Mouse (Mus musculus): Measurements from ENCODE around the gene Ddx11.

Ddx11 gene
- long read RNA-seq, experiment 1, partial matches to known transcripts: 0 of 1 reads
- long read RNA-seq, experiment 1, other reads (novel, unspliced or antisense): 1 of 1 reads
- long read RNA-seq, experiment 2, full-length matches to known transcripts: 1 of 1 reads
- long read RNA-seq, experiment 2, partial matches to known transcripts: 0 of 1 reads
- long read RNA-seq, experiment 2, other reads (novel, unspliced or antisense): 0 of 1 reads

- intact Hi-C loops (cut with DNase I): no loop called here
These were observed at the start of gene Ddx11 for GRCm38 (mm10) chr17:66123066-66123815. Ddx11 (plus strand) TSS chr17:66123520.

- intact Hi-C loops (cut with DNase I): no loop called here
These were observed 49.3 kb upstream of the Ddx11 start for GRCm38 (mm10) chr17:66073971-66074370.

- intact Hi-C loops (cut with DNase I): no loop called here
These were observed 47.5 kb upstream of the Ddx11 start for GRCm38 (mm10) chr17:66075827-66076173.

DNA sequence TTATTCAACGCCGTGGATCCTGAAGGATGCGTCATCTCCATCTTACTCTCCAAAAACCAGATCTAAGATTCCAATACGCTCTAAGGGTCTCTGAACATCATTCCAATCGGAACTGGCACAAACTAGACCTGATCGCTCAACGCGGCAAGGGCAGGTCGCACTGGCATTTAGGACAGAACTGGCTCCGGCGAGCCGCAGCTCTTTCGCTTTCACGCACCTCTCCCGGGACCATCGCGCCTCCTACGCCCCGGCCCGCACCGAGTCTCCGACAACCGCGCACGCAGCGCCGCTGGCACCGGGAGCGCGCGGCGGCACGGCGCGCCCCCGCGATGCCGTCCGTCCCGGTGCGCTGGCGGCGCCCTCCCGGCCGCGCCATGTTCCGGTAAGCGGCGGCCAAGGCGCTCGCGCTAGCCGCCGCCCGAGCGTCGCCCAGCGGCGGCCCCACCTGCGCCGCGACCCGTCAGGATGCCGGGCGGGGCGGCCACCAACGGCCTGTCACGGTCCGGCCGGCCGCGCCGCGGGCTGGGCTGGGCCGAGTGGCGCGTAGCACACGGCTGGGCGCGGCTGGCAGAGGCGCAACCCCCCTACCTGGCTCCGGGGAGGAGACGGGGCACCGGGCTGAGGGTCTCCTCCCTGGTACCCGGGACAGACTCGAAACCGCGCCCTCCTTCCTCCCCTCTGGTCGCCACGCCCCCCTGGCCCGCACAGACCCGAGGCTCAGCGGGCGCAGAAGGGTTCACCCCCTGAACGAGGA, 47.0 kb upstream of the Ddx11 start:
- intact Hi-C loops (cut with DNase I): no loop called here

DNA sequence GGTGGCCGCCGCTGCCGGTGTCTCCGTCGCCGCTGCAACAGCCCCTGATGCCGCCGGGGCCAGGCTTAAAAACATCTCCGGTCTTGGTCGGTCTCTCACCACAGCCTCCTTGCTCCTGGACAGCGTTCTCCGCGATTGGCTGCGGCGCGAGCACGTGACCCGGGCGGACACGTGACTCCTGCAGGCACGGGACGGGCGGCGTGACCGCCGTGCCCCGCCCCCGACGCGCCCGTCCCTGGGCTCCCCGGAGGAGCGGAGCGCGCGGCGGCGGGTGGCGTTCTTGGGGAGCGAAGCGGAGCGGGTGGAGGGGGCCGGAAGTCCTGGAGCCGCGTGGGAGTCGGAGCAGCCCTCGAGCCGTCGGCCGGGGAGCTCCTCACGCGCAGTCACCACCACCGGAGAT, 46.4 kb upstream of the Ddx11 start, which contains the start of gene Ankrd12:
Gene Ankrd12 (minus strand): TSS at position 156 of the 400 bp plus-strand sequence.
- intact Hi-C loops (cut with DNase I): no loop called here

GRCm38 (mm10) chr17:66077437-66077850, 45.9 kb upstream of the Ddx11 start:
- intact Hi-C loops (cut with DNase I): no loop called here

DNA sequence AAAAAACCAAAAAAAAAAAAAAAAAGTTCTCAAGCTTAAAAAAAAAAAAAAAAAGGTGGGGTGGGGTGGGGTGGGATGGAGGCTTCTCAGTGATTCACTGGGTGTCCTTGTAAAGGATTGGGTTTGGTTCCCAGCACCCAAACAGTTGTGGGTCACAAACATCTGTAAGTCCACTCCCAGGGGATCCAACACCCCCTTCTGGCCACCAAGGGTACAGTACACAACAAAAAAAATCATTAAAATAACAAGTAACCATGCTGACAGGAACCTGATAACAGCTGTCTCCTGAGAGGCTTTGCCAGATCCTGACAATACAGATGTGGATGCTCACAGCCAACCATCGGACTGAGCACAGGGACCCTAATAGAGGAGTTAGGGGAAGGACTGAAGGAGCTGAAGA, 38.8 kb upstream of the Ddx11 start:
- intact Hi-C loops (cut with DNase I): no loop called here

DNA sequence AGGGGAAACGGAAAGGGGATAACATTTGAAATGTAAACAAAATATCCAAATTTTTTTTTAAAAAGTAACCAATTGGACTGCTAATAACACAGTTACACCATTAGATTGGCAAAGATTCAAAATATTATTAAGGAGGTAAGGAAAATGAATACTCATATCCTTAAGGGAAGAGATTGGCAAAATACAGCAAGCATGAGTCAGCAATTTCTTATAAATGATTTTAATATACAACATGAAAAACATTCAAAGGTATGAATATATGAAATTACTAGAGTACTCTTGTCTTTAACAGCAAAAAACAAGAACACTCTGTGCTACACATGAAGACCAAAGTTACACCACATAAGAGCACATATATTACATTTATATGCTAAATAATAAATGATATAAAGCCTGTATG, 38.3 kb upstream of the Ddx11 start:
- intact Hi-C loops (cut with DNase I): no loop called here

GRCm38 (mm10) chr17:66090251-66090650, 33.1 kb upstream of the Ddx11 start:
- intact Hi-C loops (cut with DNase I): no loop called here

DNA sequence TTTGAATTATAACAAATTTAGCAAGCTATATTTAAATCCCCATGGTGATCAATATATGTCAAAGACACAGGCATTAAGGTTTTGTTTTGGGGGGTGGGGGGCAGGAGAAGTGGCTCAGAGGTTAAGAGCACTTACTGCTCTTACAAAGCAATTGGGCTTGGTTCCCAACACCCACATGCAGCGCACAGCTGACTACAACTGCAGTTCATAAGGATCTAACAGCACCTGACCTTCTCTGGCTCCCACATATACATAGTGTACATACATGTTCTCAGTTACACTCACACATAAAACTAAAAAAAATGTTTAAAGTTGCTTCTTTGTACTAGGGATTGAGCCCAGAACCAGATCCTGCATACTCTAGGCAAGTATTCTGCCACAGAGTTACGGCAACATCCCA, 31.9 kb upstream of the Ddx11 start:
- intact Hi-C loops (cut with DNase I): no loop called here

DNA sequence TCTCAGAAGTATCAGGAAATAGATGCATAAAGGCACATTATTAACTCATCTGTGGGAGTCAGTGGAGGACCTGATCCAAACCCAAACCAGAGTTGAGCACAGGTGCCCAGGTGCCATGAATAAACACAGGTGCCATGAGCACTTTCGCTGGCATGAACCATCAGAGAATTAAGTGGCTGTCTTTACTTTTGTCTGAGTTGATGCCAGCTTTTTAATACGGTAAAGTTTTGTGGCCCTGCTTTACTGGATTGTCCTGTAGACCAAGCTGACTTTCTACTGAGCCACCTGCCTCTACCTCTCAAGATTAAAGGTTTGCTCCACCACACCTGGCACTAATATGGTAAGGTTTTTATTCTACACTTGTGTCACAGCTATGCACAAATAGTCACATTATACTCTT, 31.3 kb upstream of the Ddx11 start:
- intact Hi-C loops (cut with DNase I): no loop called here

DNA sequence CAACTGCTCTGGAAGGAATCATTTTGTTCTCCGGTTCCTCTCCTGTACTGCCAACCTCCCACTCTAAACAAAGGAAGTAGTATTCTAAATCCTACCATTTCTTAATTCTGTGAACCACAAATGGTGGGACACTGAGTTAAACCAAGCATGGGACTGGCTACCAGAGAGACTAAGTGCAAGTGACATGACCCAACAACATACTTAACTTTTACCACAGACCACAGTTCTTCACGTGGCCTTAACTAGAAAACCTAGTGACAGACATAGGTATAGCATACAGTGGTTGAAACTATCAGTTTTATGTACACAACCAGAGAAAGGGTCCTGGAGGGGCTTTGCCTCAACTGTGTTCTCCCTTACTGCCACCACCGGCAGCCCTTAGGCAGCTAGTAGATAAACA, 30.7 kb upstream of the Ddx11 start:
- intact Hi-C loops (cut with DNase I): no loop called here

DNA sequence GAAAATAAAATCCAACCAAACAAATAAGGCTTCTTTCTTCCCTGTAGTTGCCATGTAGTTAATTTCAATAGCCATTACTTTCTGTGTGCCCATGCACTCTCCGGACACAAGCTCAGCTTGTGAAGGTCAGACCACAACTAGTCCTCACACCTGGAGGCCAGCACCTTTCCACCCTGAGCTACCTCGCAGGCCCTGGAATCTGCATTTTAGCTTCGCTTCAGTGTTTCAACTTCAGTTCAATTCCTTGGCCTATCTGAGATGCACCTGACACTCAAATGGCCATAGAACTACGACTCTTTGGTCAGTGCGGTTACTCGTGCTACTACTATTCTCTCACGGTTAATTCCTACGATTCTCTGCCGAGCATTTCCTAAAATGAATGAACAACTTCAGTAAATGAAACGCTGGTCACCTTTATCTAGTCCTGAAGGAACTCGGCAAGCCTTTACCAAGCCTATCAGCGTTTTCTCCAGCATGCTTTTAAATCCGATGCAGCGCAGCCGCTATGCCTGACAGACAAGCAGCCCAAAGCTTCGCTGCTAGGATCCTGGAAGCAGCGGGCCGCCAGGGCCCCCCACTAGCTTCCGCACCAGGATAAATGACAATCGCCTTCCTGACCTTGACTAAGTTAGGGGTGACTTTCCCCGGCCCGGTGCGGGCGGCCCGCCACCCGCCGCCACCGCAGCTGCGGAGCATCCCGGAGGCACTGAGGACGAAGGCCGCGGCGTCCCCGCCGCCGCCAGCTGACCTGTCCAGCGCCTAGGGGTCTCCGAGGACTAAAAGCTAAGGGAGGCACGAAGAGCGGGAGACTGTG, 22.5 kb upstream of the Ddx11 start:
- intact Hi-C loops (cut with DNase I): loop anchor here (5.0 to 10.0 kb wide), 3 partner anchors 33 to 238 kb away; partner anchors contain the start of gene Twsg1

GRCm38 (mm10) chr17:66101380-66102330, 21.7 kb upstream of the Ddx11 start, which contains the start of gene Ndufv2:
Ndufv2 (minus strand) TSS chr17:66101559.
- intact Hi-C loops (cut with DNase I): loop anchor here (5.0 to 10.0 kb wide), 3 partner anchors 34 to 239 kb away; partner anchors contain the start of gene Twsg1

DNA sequence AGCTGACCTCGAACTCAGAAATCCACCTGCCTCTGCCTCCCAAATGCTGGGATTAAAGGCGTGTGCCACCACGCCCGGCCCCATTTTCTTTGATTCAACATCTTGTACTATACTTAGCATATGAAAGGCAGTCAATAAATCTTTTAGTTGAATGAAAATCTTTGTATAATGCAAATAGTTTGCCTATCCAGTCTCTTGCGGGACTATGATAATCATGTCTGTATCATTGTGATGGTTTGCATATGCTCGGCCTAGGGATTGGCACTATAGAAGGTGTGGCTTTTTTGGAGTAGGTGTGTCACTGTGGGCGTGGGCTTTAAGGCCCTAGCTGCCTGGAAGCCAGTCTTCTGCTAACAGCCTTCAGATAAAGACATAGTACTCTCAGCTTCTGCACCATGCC, 19.2 kb upstream of the Ddx11 start:
- intact Hi-C loops (cut with DNase I): loop anchor here (5.0 to 10.0 kb wide), 3 partner anchors 37 to 242 kb away; partner anchors contain the start of gene Twsg1

- intact Hi-C loops (cut with DNase I): loop anchor here (5.0 to 10.0 kb wide), 2 partner anchors 152 to 234 kb away; partner anchors contain the start of gene Twsg1
These were observed 16.6 kb upstream of the Ddx11 start for GRCm38 (mm10) chr17:66106601-66107267.

- intact Hi-C loops (cut with DNase I): loop anchor here (5.0 to 10.0 kb wide), 2 partner anchors 153 to 235 kb away; partner anchors contain the start of gene Twsg1
These were observed 15.9 kb upstream of the Ddx11 start for GRCm38 (mm10) chr17:66107466-66107865.

DNA sequence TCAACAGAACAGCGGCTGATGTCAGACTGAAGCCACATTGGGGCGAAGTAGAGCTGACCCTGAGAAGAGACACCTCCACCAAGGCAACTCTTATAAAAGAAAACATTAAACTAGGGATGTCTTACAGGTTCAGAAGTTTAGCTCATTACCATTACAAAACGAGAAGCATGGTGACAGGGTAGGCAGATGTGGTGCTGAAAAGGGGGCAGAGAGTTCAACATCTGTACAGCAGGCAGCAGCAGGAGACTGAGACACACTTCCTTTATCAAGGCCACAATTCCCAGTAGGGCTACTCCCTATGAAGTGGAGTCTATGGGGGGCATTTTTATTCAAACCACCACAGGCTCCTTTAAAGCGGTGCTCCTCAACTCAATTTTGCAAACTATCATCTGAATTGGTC, 15.1 kb upstream of the Ddx11 start:
- intact Hi-C loops (cut with DNase I): loop anchor here (5.0 to 10.0 kb wide), 2 partner anchors 153 to 236 kb away; partner anchors contain the start of gene Twsg1

GRCm38 (mm10) chr17:66110746-66111145, 12.6 kb upstream of the Ddx11 start:
- intact Hi-C loops (cut with DNase I): no loop called here

All from adrenal gland (tissue).